Mouse (Mus musculus): Measurements from ENCODE around the gene Olfr186. TPM values are rescaled to one million over a fixed set of nuclear protein-coding genes. Genes with fewer than 3 reads are reported as not detected.
"Not testable (repeated sequence)": the region's sequence is repeated elsewhere in the genome, so short reads cannot be mapped to it uniquely, and the experiment has no call there.

Gene Olfr186
- polyA plus RNA-seq (2014; fragmentation: Nextera tagmentation; extraction: Ambion mirVana): not detected in 2 replicates

- no peak for ATAC-seq
- WGBS: 95% methylated on average over 4 of the region's 4 CpGs
- no peaks in the 10 kb centered on the region for H3K36me3 ChIP-seq (ENCODE audit: control insufficient read depth, insufficient read depth, low read length)
- no peak within 1 kb of the TSS for H3K27ac ChIP-seq (ENCODE audit: low read depth, low read length)
- H3K4me1 ChIP-seq (ENCODE audit: control insufficient read depth, insufficient read depth, low read length): no peaks in the 10 kb centered on the region
- no peak within 1 kb of the TSS for H3K4me2 ChIP-seq (ENCODE audit: low read length)
- H3K4me3 ChIP-seq (ENCODE audit: low read depth, low read length): no peak within 1 kb of the TSS
- no peak for DNase-seq (ENCODE audit: low spot score)
- no peaks in the 10 kb centered on the region for H3K27me3 ChIP-seq (replicated peaks; ENCODE audit: control insufficient read depth, insufficient read depth, low read length)
- no peaks in the 10 kb centered on the region for H3K9me3 ChIP-seq (replicated peaks; ENCODE audit: control insufficient read depth, low read length)
- no peak within 1 kb of the TSS for H3K9ac ChIP-seq (ENCODE audit: low read length)
Measured at GRCm38 (mm10) chr16:59030191-59030590, at the start of gene Olfr186. Olfr186 (minus strand) TSS chr16:59030291.

DNA sequence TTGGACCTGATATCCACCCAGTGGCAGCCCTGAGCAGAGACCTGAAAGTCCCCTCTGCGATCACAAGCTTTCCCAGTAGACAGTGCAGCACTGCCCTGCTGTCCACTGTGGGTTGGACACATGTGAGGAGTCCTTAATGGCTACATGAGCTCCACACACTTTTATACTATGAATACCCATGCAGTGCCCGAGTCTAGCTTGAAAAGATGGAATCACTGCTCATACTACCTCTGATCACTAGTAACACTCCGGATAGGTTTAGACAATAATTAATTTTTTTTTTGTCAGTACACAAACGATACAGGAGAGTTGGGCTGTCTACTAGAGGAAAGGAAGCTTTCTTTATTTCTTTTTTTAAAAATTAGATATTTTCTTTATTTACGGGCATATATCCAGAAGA is 47.8 kb upstream of the Olfr186 start, which contains the start of gene Olfr190:
Olfr190 (minus strand) TSS at position 101 of the 400 bp plus-strand sequence.
- H3K4me2 ChIP-seq (ENCODE audit: low read length): no peak within 1 kb of the TSS
- H3K9me3 ChIP-seq (replicated peaks; ENCODE audit: control insufficient read depth, low read length): no peaks in the 10 kb centered on the region
- WGBS: 91% methylated on average over 5 of the region's 5 CpGs
- DNase-seq (ENCODE audit: low spot score) (no peak), ATAC-seq (no peak)
- H3K4me3 ChIP-seq (ENCODE audit: low read depth, low read length): no peak within 1 kb of the TSS
- H3K27ac ChIP-seq (ENCODE audit: low read depth, low read length): no peak within 1 kb of the TSS
- H3K4me1 ChIP-seq (ENCODE audit: control insufficient read depth, insufficient read depth, low read length): no peaks in the 10 kb centered on the region
- H3K27me3 ChIP-seq (replicated peaks; ENCODE audit: control insufficient read depth, insufficient read depth, low read length): no peaks in the 10 kb centered on the region
- no peak within 1 kb of the TSS for H3K9ac ChIP-seq (ENCODE audit: low read length)
- no peaks in the 10 kb centered on the region for H3K36me3 ChIP-seq (ENCODE audit: control insufficient read depth, insufficient read depth, low read length)

DNA sequence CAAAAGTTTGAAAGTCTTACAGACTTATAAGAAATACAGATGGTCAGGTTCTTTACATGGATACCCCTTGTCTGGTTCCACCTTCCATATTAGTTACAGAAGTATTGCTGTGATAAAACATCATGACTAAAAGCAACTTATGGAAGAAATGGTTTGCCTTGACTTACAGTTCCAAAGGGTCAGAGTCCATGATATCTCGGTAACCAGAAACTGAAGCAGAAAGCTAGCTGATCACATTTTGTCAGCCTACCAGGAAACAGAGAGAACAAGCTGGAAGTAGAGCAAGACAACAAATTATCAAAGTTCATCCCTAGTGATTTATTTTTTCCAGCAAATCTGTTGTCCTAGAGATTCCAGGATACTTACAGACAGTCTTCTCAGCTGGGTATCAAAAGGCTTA is 43.4 kb upstream of the Olfr186 start:
- no peak overlapping the region for H3K4me2 ChIP-seq (ENCODE audit: low read length)
- H3K4me3 ChIP-seq (ENCODE audit: low read depth, low read length): no peak overlapping the region
- ATAC-seq (no peak), DNase-seq (ENCODE audit: low spot score) (no peak)
- no peaks in the 10 kb centered on the region for H3K27me3 ChIP-seq (replicated peaks; ENCODE audit: control insufficient read depth, insufficient read depth, low read length)
- no peaks in the 10 kb centered on the region for H3K9me3 ChIP-seq (replicated peaks; ENCODE audit: control insufficient read depth, low read length)
- H3K36me3 ChIP-seq (ENCODE audit: control insufficient read depth, insufficient read depth, low read length): no peaks in the 10 kb centered on the region
- 94% methylated on average over 1 of the region's 1 CpGs for WGBS
- no peak overlapping the region for H3K9ac ChIP-seq (ENCODE audit: low read length)
- no peak overlapping the region for H3K27ac ChIP-seq (ENCODE audit: low read depth, low read length)
- no peaks in the 10 kb centered on the region for H3K4me1 ChIP-seq (ENCODE audit: control insufficient read depth, insufficient read depth, low read length)

DNA sequence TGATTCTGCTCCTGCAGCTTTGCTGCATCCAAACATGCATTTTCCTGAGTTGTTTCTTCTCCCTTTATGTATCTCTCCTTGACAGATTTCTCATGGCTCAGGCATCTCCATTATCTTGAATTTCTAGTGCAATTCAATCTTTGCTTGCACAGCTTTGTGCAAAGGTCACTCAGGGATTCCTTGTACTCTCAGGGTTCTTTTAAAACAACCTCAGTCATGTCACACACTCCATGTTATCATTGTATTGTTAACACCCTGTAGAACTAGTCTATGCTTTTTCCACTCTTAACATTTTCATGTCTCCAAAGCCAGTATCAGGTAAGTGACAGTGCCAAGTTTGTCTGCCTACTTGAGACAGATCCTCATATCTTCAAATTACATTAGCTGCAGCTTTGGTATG is 41.7 kb upstream of the Olfr186 start:
- no peak overlapping the region for H3K9ac ChIP-seq (ENCODE audit: low read length)
- H3K4me1 ChIP-seq (ENCODE audit: control insufficient read depth, insufficient read depth, low read length): no peaks in the 10 kb centered on the region
- no peak overlapping the region for H3K27ac ChIP-seq (ENCODE audit: low read depth, low read length)
- ATAC-seq (no peak), DNase-seq (ENCODE audit: low spot score) (no peak)
- no peaks in the 10 kb centered on the region for H3K9me3 ChIP-seq (replicated peaks; ENCODE audit: control insufficient read depth, low read length)
- H3K4me2 ChIP-seq (ENCODE audit: low read length): no peak overlapping the region
- no peaks in the 10 kb centered on the region for H3K36me3 ChIP-seq (ENCODE audit: control insufficient read depth, insufficient read depth, low read length)
- H3K27me3 ChIP-seq (replicated peaks; ENCODE audit: control insufficient read depth, insufficient read depth, low read length): no peaks in the 10 kb centered on the region
- no peak overlapping the region for H3K4me3 ChIP-seq (ENCODE audit: low read depth, low read length)

DNA sequence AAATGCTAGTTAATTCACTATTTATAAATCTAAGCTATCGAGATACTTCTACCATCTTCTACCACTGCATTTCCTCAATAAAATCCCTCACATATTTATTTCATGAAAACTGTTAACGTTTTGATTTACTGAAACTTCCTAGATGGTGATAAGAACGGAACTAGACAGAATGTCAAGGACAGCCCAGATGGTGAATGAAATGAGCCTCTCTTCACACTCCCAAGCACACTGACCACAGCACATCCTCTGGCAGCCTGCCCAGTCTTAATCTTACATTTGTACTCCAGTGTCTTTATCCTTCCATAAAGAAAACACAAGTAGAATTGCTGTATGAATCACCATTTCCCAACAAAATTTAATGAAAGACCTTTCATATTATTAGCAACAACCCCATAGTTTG is 32.3 kb upstream of the Olfr186 start:
- not testable (repeated sequence) for H3K27ac ChIP-seq (ENCODE audit: low read depth, low read length); H3K4me1 ChIP-seq (ENCODE audit: control insufficient read depth, insufficient read depth, low read length); H3K4me2 ChIP-seq (ENCODE audit: low read length); H3K36me3 ChIP-seq (ENCODE audit: control insufficient read depth, insufficient read depth, low read length); H3K27me3 ChIP-seq (replicated peaks; ENCODE audit: control insufficient read depth, insufficient read depth, low read length); ATAC-seq; H3K9ac ChIP-seq (ENCODE audit: low read length); DNase-seq (ENCODE audit: low spot score); H3K4me3 ChIP-seq (ENCODE audit: low read depth, low read length); H3K9me3 ChIP-seq (replicated peaks; ENCODE audit: control insufficient read depth, low read length)
- 81% methylated on average over 3 of the region's 3 CpGs for WGBS

DNA sequence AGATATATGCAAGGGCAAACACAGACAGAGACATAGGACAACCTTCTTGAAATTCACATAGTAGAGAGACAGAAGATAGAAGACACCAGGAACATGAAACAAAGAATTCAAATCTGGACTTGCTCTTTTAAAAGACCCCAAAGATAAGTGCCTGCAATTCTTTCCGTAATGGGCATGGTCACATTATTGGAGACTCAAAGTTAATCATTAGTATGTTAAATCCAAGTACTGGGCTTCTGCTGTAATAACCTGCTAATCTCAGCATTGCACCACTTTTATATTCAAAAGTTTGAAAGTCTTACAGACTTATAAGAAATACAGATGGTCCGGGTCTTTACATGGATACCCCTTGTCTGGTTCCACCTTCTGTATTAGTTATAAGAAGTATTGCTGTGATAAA is 19.2 kb upstream of the Olfr186 start:
- not testable (repeated sequence) for H3K9me3 ChIP-seq (replicated peaks; ENCODE audit: control insufficient read depth, low read length); ATAC-seq; H3K9ac ChIP-seq (ENCODE audit: low read length); H3K36me3 ChIP-seq (ENCODE audit: control insufficient read depth, insufficient read depth, low read length); DNase-seq (ENCODE audit: low spot score); H3K4me1 ChIP-seq (ENCODE audit: control insufficient read depth, insufficient read depth, low read length); H3K4me2 ChIP-seq (ENCODE audit: low read length); H3K27me3 ChIP-seq (replicated peaks; ENCODE audit: control insufficient read depth, insufficient read depth, low read length); H3K27ac ChIP-seq (ENCODE audit: low read depth, low read length); H3K4me3 ChIP-seq (ENCODE audit: low read depth, low read length)
- WGBS: 94% methylated on average over 2 of the region's 2 CpGs

DNA sequence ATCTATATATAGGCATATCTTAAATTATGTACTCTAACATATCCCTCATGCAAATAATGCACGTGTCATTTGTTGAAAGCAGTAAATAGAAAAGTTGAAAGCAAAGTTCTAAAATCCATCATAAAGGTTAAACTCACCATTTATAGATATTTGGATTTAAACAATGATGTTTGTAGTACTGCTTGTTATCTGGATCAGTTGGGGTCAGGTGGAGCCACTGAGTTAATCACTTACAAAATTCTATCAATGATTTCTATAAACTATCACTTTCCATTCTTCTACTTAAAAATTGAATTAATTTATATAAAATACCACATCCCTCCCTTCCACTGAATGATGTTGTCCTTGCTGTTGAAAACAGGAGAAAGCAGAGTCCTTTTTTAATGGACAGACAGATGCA is 18.8 kb upstream of the Olfr186 start:
- H3K27me3 ChIP-seq (replicated peaks; ENCODE audit: control insufficient read depth, insufficient read depth, low read length): no peaks in the 10 kb centered on the region
- H3K9ac ChIP-seq (ENCODE audit: low read length): no peak overlapping the region
- no peak for ATAC-seq
- 80% methylated on average over 1 of the region's 1 CpGs for WGBS
- H3K4me3 ChIP-seq (ENCODE audit: low read depth, low read length): no peak overlapping the region
- no peak for DNase-seq (ENCODE audit: low spot score)
- no peaks in the 10 kb centered on the region for H3K4me1 ChIP-seq (ENCODE audit: control insufficient read depth, insufficient read depth, low read length)
- no peaks in the 10 kb centered on the region for H3K9me3 ChIP-seq (replicated peaks; ENCODE audit: control insufficient read depth, low read length)
- H3K27ac ChIP-seq (ENCODE audit: low read depth, low read length): no peak overlapping the region
- no peak overlapping the region for H3K4me2 ChIP-seq (ENCODE audit: low read length)
- no peaks in the 10 kb centered on the region for H3K36me3 ChIP-seq (ENCODE audit: control insufficient read depth, insufficient read depth, low read length)

GRCm38 (mm10) chr16:59047579-59047978 is 17.5 kb upstream of the Olfr186 start:
- DNase-seq (ENCODE audit: low spot score): no peak
- Histone ChIP-seq H3K4me1 (ENCODE audit: control insufficient read depth, insufficient read depth, low read length) (no peaks in the 10 kb centered on the region), H3K9ac (ENCODE audit: low read length) (no peak overlapping the region), H3K9me3 (replicated peaks; ENCODE audit: control insufficient read depth, low read length) (no peaks in the 10 kb centered on the region), H3K27ac (ENCODE audit: low read depth, low read length) (no peak overlapping the region), H3K36me3 (ENCODE audit: control insufficient read depth, insufficient read depth, low read length) (no peaks in the 10 kb centered on the region), H3K4me3 (ENCODE audit: low read depth, low read length) (no peak overlapping the region), H3K27me3 (replicated peaks; ENCODE audit: control insufficient read depth, insufficient read depth, low read length) (no peaks in the 10 kb centered on the region), H3K4me2 (ENCODE audit: low read length) (no peak overlapping the region)
- WGBS: 74% methylated on average over 4 of the region's 4 CpGs
- no peak for ATAC-seq

GRCm38 (mm10) chr16:59045835-59046234 is 15.7 kb upstream of the Olfr186 start:
- WGBS: 81% methylated on average over 3 of the region's 3 CpGs
- Histone ChIP-seq H3K4me2 (ENCODE audit: low read length) (no peak overlapping the region), H3K9me3 (replicated peaks; ENCODE audit: control insufficient read depth, low read length) (no peaks in the 10 kb centered on the region), H3K27ac (ENCODE audit: low read depth, low read length) (no peak overlapping the region), H3K4me1 (ENCODE audit: control insufficient read depth, insufficient read depth, low read length) (no peaks in the 10 kb centered on the region), H3K4me3 (ENCODE audit: low read depth, low read length) (no peak overlapping the region), H3K27me3 (replicated peaks; ENCODE audit: control insufficient read depth, insufficient read depth, low read length) (no peaks in the 10 kb centered on the region), H3K36me3 (ENCODE audit: control insufficient read depth, insufficient read depth, low read length) (no peaks in the 10 kb centered on the region), H3K9ac (ENCODE audit: low read length) (no peak overlapping the region)
- DNase-seq (ENCODE audit: low spot score) (no peak), ATAC-seq (no peak)

All from forebrain, embryonic 14.5 days (tissue).